Mouse (Mus musculus) retina, adult 2 months (tissue): ENCODE data around the gene Lrba.

Experiments used
- DNase-seq: peaks from one replicate; pipeline ENCODE4 v3.0.0-alpha.2; 2012; ENCODE audit warnings: low read depth, low spot score

Lrba gene

GRCm38 (mm10) chr3:86793720-86794191, 569.3 kb downstream of the Lrba start:
- DNase-seq: no peak

- DNase-seq: no peak
Measured at GRCm38 (mm10) chr3:86796716-86797115, 572.2 kb downstream of the Lrba start.

GRCm38 (mm10) chr3:86797871-86798460, 573.5 kb downstream of the Lrba start:
- no peak for DNase-seq

GRCm38 (mm10) chr3:86799041-86799440, 574.6 kb downstream of the Lrba start:
- no peak for DNase-seq

- no peak for DNase-seq
Measured at GRCm38 (mm10) chr3:86800841-86801240, 576.4 kb downstream of the Lrba start.

GRCm38 (mm10) chr3:86802825-86803224, 578.3 kb downstream of the Lrba start:
- no peak for DNase-seq

- DNase-seq: no peak
Measured at GRCm38 (mm10) chr3:86804265-86804664, 579.8 kb downstream of the Lrba start.

GRCm38 (mm10) chr3:86806834-86807233, 582.4 kb downstream of the Lrba start:
- no peak for DNase-seq

- DNase-seq: no peak
Measured at GRCm38 (mm10) chr3:86807750-86808467, 583.4 kb downstream of the Lrba start.

GRCm38 (mm10) chr3:86809199-86809598, 584.7 kb downstream of the Lrba start:
- no peak for DNase-seq

- DNase-seq: no peak
Measured at GRCm38 (mm10) chr3:86809646-86810045, 585.2 kb downstream of the Lrba start.

GRCm38 (mm10) chr3:86810908-86811307, 586.4 kb downstream of the Lrba start:
- no peak for DNase-seq

- DNase-seq: peak; percentile 67
Measured at GRCm38 (mm10) chr3:86812689-86813088, 588.2 kb downstream of the Lrba start.

- no peak for DNase-seq
Measured at GRCm38 (mm10) chr3:86818001-86818585, 593.6 kb downstream of the Lrba start.

- no peak for DNase-seq
Measured at GRCm38 (mm10) chr3:86819372-86819771, 594.9 kb downstream of the Lrba start.

GRCm38 (mm10) chr3:86820344-86820743, 595.9 kb downstream of the Lrba start:
- DNase-seq: no peak

GRCm38 (mm10) chr3:86821383-86821782, 596.9 kb downstream of the Lrba start:
- DNase-seq: no peak

GRCm38 (mm10) chr3:86827506-86827905, 603.0 kb downstream of the Lrba start:
- no peak for DNase-seq

GRCm38 (mm10) chr3:86832115-86832514, 607.6 kb downstream of the Lrba start:
- DNase-seq: no peak
